Mouse (Mus musculus) embryonic facial prominence, embryonic 10.5 days (tissue): Measurements from ENCODE around the gene Otud7b. TPM values are rescaled to one million over a fixed set of nuclear protein-coding genes. Genes with fewer than 3 reads are reported as not detected.

Source experiments
- DNase-seq: peaks from one replicate; pipeline ENCODE4 v3.0.0-alpha.2; 2017; ENCODE audit warnings: low spot score
- H3K27ac ChIP-seq: fragments of 300-500 bp; sonication (generic); replicated peaks from 2 replicates; pipeline ENCODE4 v1.5.1; 2016; ENCODE audit warnings: mild to moderate bottlenecking
- H3K27me3 ChIP-seq: fragments of 300-500 bp; sonication (generic); replicated peaks from 2 replicates; pipeline ENCODE4 v1.6.1; 2016; ENCODE audit warnings: low read depth, mild to moderate bottlenecking; ENCODE audit not compliant: poor library complexity, severe bottlenecking
- H3K36me3 ChIP-seq: fragments of 300-500 bp; sonication (generic); replicated peaks from 2 replicates; pipeline ENCODE4 v1.6.1; 2016; ENCODE audit warnings: mild to moderate bottlenecking, moderate library complexity
- H3K4me1 ChIP-seq: fragments of 300-500 bp; sonication (generic); 2 replicates; pipeline ENCODE4 v1.6.1; 2016
- H3K4me3 ChIP-seq: fragments of 300-500 bp; sonication (generic); 2 replicates; pipeline ENCODE4 v1.5.1; 2016; ENCODE audit warnings: mild to moderate bottlenecking, moderate library complexity
- H3K9me3 ChIP-seq: fragments of 300-500 bp; sonication (generic); 2 replicates; pipeline ENCODE4 v1.6.1; 2016; ENCODE audit warnings: mild to moderate bottlenecking
- WGBS: fragments of 180-500 bp; shearing (Covaris S2); methylation state at CpG from one replicate; pipeline ENCODE4 v1.1.7; 2016; 5-methylcytosine and 5-hydroxymethylcytosine counted together
- polyA plus RNA-seq: library from polyadenylated mRNA; unstranded; fragments of >200 nt; fragmentation: Nextera tagmentation; extraction: Ambion mirVana; gene quantifications from 2 replicates; pipeline ENCODE4 v1.2.1, GENCODE M21; 2016

The Otud7b gene
- polyA plus RNA-seq, 1 experiment from 2014 or later = 20.8 TPM

GRCm38 (mm10) chr3:96089882-96090489 is 14.3 kb upstream of the Otud7b start:
- WGBS = 63% methylated on average over 2 of the region's 2 CpGs
- Histone ChIP-seq H3K27ac (no peak overlapping the region), H3K9me3 (no peaks in the 10 kb centered on the region), H3K4me1 (no peaks in the 10 kb centered on the region), H3K36me3 (no peaks in the 10 kb centered on the region), H3K27me3 (no peaks in the 10 kb centered on the region), H3K4me3 (no peak overlapping the region)
- DNase-seq = no peak

GRCm38 (mm10) chr3:96091146-96091545 is 13.2 kb upstream of the Otud7b start:
- H3K27me3 ChIP-seq = no peaks in the 10 kb centered on the region
- H3K27ac ChIP-seq = no peak overlapping the region
- no peaks in the 10 kb centered on the region for H3K9me3 ChIP-seq
- no peaks in the 10 kb centered on the region for H3K4me1 ChIP-seq
- 74% methylated on average over 2 of the region's 2 CpGs for WGBS
- H3K4me3 ChIP-seq = no peak overlapping the region
- no peak for DNase-seq
- H3K36me3 ChIP-seq = no peaks in the 10 kb centered on the region

DNA sequence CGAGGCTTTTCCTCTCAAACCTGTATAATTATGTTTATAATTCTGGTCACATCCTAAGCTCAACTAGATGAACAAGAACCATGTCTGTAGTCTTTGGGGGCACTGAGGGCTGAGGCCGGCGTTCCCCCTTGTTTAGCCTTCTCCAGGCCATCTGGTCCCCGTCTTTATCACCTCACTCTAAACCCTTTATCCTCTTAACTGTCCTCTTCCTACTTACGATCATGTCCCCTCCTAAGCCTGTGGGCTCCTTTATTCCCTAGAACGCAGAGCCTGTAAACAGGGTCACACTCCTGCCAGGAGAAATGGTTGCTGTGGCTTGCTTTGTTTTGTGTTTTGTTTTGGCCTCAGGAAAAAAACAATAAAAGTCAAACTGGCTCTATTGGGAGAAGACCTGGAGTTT is 12.4 kb upstream of the Otud7b start:
- no peaks in the 10 kb centered on the region for H3K36me3 ChIP-seq
- WGBS = 70% methylated on average over 6 of the region's 6 CpGs

DNA sequence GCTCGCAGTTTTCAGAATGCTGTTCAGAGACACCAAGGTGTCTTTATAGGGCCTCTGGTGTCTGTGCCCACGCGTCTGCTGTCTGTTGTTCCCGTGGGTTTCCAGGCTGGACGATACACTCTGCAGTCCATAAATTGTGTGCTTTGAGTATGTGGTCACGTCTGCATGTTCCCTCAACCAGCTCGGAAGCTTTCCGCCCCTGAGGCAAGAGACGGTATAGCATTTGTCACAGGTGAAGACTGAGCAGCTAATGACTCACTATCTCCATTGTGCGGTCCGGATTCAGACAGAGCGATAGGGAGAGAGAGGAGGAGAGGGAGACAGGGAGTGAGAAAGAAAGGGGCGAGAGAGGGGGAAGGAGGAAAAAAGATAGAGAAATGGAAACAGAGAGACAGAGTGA is 10.8 kb upstream of the Otud7b start:
- H3K36me3 ChIP-seq = no peaks in the 10 kb centered on the region
- no peaks in the 10 kb centered on the region for H3K27me3 ChIP-seq
- 61% methylated on average over 13 of the region's 13 CpGs for WGBS
- no peak for DNase-seq
- no peak overlapping the region for H3K27ac ChIP-seq
- H3K4me3 ChIP-seq = no peak overlapping the region
- no peaks in the 10 kb centered on the region for H3K4me1 ChIP-seq
- no peaks in the 10 kb centered on the region for H3K9me3 ChIP-seq

More for the DNA sequence above, 12.4 kb upstream of the Otud7b start:
- no peak overlapping the region for H3K4me3 ChIP-seq
- H3K27ac ChIP-seq = no peak overlapping the region
- H3K9me3 ChIP-seq = no peaks in the 10 kb centered on the region
- H3K27me3 ChIP-seq = no peaks in the 10 kb centered on the region
- no peaks in the 10 kb centered on the region for H3K4me1 ChIP-seq
- DNase-seq = no peak

GRCm38 (mm10) chr3:96094203-96094602 is 10.1 kb upstream of the Otud7b start:
- H3K4me1 ChIP-seq = no peaks in the 10 kb centered on the region
- H3K9me3 ChIP-seq = no peaks in the 10 kb centered on the region
- no peaks in the 10 kb centered on the region for H3K27me3 ChIP-seq
- 86% methylated on average over 13 of the region's 13 CpGs for WGBS
- no peak for DNase-seq
- H3K4me3 ChIP-seq = no peak overlapping the region
- H3K27ac ChIP-seq = no peak overlapping the region
- H3K36me3 ChIP-seq = no peaks in the 10 kb centered on the region

- 72% methylated on average over 4 of the region's 4 CpGs for WGBS
- Histone ChIP-seq H3K27ac (no peak overlapping the region), H3K4me3 (no peak overlapping the region)
Observed at GRCm38 (mm10) chr3:96098168-96098567, 6.2 kb upstream of the Otud7b start.

GRCm38 (mm10) chr3:96098616-96099267 is 5.6 kb upstream of the Otud7b start:
- H3K27ac ChIP-seq = no peak overlapping the region
- no peak for DNase-seq
- H3K9me3 ChIP-seq = no peaks in the 10 kb centered on the region
- H3K36me3 ChIP-seq = no peaks in the 10 kb centered on the region
- 71% methylated on average over 7 of the region's 7 CpGs for WGBS
- H3K4me1 ChIP-seq = peaks cover 11% of the 10 kb centered on the region
- H3K27me3 ChIP-seq = no peaks in the 10 kb centered on the region
- no peak overlapping the region for H3K4me3 ChIP-seq

More at GRCm38 (mm10) chr3:96098168-96098567, 6.2 kb upstream of the Otud7b start:
- DNase-seq = no peak
- Histone ChIP-seq H3K36me3 (no peaks in the 10 kb centered on the region), H3K9me3 (no peaks in the 10 kb centered on the region), H3K4me1 (peaks cover 8% of the 10 kb centered on the region), H3K27me3 (no peaks in the 10 kb centered on the region)

DNA sequence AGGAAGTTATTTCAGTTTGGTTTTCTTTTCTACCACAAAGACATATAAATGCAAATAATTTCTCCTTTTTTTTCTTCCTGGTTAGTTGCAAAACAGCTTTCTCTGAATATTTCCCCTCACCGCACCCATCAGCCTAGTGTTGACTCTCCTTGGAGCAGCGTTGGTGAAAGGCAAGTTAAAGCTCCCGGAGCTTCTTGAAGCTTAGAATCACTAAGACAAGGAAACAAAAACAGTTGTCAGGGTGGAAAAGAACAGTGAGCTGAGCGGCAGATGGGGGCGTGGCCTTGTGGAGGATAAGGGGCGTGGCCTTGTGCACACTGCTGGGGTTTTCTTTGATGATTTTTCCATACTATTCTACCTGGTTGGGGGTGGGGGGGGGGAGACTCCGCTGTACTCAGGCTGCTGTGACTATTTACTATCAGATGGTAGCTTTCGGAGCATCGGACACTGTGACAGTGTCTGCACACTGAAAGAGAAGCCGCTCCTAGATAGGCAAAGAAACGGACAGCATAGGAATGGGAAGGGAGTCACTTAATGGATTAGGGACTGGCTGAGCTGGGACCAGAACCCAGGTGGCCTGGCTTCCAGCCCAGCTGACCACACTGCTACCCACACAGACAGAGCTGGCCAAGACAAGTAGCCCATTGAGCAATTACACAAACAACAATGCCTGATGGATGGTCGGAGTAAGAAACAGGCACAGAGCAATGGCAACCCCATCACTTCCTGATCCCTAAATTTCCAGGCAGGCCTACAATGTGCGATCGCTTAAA is 2.0 kb upstream of the Otud7b start:
- peak overlapping the region; percentile 2; the same call in 1 of the 2 replicates for H3K27ac ChIP-seq
- WGBS = 20% methylated on average over 14 of the region's 14 CpGs

GRCm38 (mm10) chr3:96103901-96104260 is 446 bp upstream of the Otud7b start:
- Histone ChIP-seq H3K9me3 (no peaks in the 10 kb centered on the region), H3K27ac (peak overlapping the region; percentile 96), H3K4me1 (peaks cover 37% of the 10 kb centered on the region), H3K36me3 (0 out of 2 replicates have a peak, but pooled peaks cover 2% of the 10 kb centered on the region), H3K4me3 (peak overlapping the region; percentile 96), H3K27me3 (no peaks in the 10 kb centered on the region)
- no peak for DNase-seq
- 4% methylated on average over 8 of the region's 8 CpGs for WGBS

More for the DNA sequence above, 2.0 kb upstream of the Otud7b start:
- H3K4me1 ChIP-seq = peaks cover 37% of the 10 kb centered on the region
- H3K9me3 ChIP-seq = no peaks in the 10 kb centered on the region
- no peaks in the 10 kb centered on the region for H3K36me3 ChIP-seq
- no peaks in the 10 kb centered on the region for H3K27me3 ChIP-seq
- peak; percentile 72 for DNase-seq
- peak overlapping the region; percentile 48 for H3K4me3 ChIP-seq

- Histone ChIP-seq H3K9me3 (no peaks in the 10 kb centered on the region), H3K36me3 (peaks cover 6% of the 10 kb centered on the region; the same call in 1 of the 2 replicates), H3K27ac (peak overlapping the region; percentile 96), H3K4me1 (peaks cover 37% of the 10 kb centered on the region), H3K27me3 (no peaks in the 10 kb centered on the region), H3K4me3 (peak overlapping the region; percentile 96)
- 7% methylated on average over 10 of the region's 10 CpGs for WGBS
- no peak for DNase-seq
Observed at GRCm38 (mm10) chr3:96105232-96105747, 963 bp downstream of the Otud7b start.

GRCm38 (mm10) chr3:96106151-96106550 is 1.8 kb downstream of the Otud7b start:
- no peaks in the 10 kb centered on the region for H3K27me3 ChIP-seq
- peaks cover 6% of the 10 kb centered on the region; the same call in 1 of the 2 replicates for H3K36me3 ChIP-seq
- no peak for DNase-seq
- no peak overlapping the region for H3K27ac ChIP-seq
- peaks cover 37% of the 10 kb centered on the region for H3K4me1 ChIP-seq
- 91% methylated on average over 4 of the region's 4 CpGs for WGBS
- no peaks in the 10 kb centered on the region for H3K9me3 ChIP-seq
- H3K4me3 ChIP-seq = peak overlapping the region; percentile 96; the same call in 1 of the 2 replicates

- WGBS = 71% methylated on average over 3 of the region's 3 CpGs
- H3K4me3 ChIP-seq = no peak overlapping the region
Observed at GRCm38 (mm10) chr3:96108315-96108714, 4.0 kb downstream of the Otud7b start.

More at GRCm38 (mm10) chr3:96108315-96108714, 4.0 kb downstream of the Otud7b start:
- Histone ChIP-seq H3K9me3 (no peaks in the 10 kb centered on the region), H3K27ac (no peak overlapping the region), H3K4me1 (peaks cover 31% of the 10 kb centered on the region), H3K27me3 (no peaks in the 10 kb centered on the region), H3K36me3 (peaks cover 6% of the 10 kb centered on the region; the same call in 1 of the 2 replicates)
- no peak for DNase-seq
